Mouse (Mus musculus) embryonic facial prominence, embryonic 11.5 days (tissue): ENCODE results near the gene Plxnb1. TPM values are rescaled to one million over a fixed set of nuclear protein-coding genes. Genes with fewer than 3 reads are reported as not detected.

Experiments used
- ATAC-seq: fragments of 200-750 bp; cut with Nextera tagmentation; replicated peaks from 2 replicates; pipeline ENCODE4 v1.8.0; 2017; ENCODE audit warnings: low read depth; ENCODE audit not compliant: insufficient number of reproducible peaks, low FRiP score, low TSS enrichment
- DNase-seq: peaks from one replicate; pipeline ENCODE4 v3.0.0-alpha.2; 2015; ENCODE audit warnings: low spot score
- H3K27ac ChIP-seq: fragments of 300-500 bp; sonication (generic); replicated peaks from 2 replicates; pipeline ENCODE4 v1.5.1; 2014; ENCODE audit warnings: mild to moderate bottlenecking, low read depth, low read length, control low read depth
- H3K27me3 ChIP-seq: fragments of 300-500 bp; sonication (generic); 2 replicates; pipeline ENCODE4 v1.6.1; 2014; ENCODE audit warnings: mild to moderate bottlenecking, low read length, moderate library complexity, mixed read lengths; ENCODE audit not compliant: control insufficient read depth, insufficient read depth
- H3K36me3 ChIP-seq: fragments of 300-500 bp; sonication (generic); replicated peaks from 2 replicates; pipeline ENCODE4 v1.6.1; 2014; ENCODE audit warnings: low read depth, mild to moderate bottlenecking, low read length, moderate library complexity, mixed read lengths; ENCODE audit not compliant: control insufficient read depth, insufficient read depth
- H3K4me1 ChIP-seq: fragments of 300-500 bp; sonication (generic); 2 replicates; pipeline ENCODE4 v1.6.1; 2014; ENCODE audit warnings: low read length, mixed read lengths; ENCODE audit not compliant: control insufficient read depth, insufficient read depth
- H3K4me2 ChIP-seq: fragments of 300-500 bp; sonication (generic); 2 replicates; pipeline ENCODE4 v1.6.1; 2014; ENCODE audit warnings: low read depth, mild to moderate bottlenecking, control low read depth, low read length, moderate library complexity
- H3K4me3 ChIP-seq: fragments of 300-500 bp; sonication (generic); 2 replicates; pipeline ENCODE4 v1.5.1; 2014; ENCODE audit warnings: low read depth, low read length, control low read depth
- H3K9ac ChIP-seq: fragments of 300-500 bp; sonication (generic); replicated peaks from 2 replicates; pipeline ENCODE4 v1.6.1; 2014; ENCODE audit warnings: mild to moderate bottlenecking, control low read depth, low read length
- H3K9me3 ChIP-seq: fragments of 300-500 bp; sonication (generic); replicated peaks from 2 replicates; pipeline ENCODE4 v1.6.1; 2016; ENCODE audit warnings: mild to moderate bottlenecking, low read length, inconsistent platforms, mixed read lengths; ENCODE audit not compliant: control insufficient read depth
- WGBS: fragments of 180-500 bp; shearing (Covaris S2); extraction: QIAGEN DNeasy Blood & Tissue Kit; methylation state at CpG from one replicate; pipeline ENCODE4 v1.1.7; 2014; 5-methylcytosine and 5-hydroxymethylcytosine counted together
- polyA plus RNA-seq: library from polyadenylated mRNA; unstranded; fragments of >200 nt; fragmentation: Nextera tagmentation; extraction: Ambion mirVana; gene quantifications from 2 replicates; pipeline ENCODE4 v1.2.1, GENCODE M21; 2014

Gene Plxnb1
- polyA plus RNA-seq, 1 experiment from 2014 or later = 9.6 TPM

DNA sequence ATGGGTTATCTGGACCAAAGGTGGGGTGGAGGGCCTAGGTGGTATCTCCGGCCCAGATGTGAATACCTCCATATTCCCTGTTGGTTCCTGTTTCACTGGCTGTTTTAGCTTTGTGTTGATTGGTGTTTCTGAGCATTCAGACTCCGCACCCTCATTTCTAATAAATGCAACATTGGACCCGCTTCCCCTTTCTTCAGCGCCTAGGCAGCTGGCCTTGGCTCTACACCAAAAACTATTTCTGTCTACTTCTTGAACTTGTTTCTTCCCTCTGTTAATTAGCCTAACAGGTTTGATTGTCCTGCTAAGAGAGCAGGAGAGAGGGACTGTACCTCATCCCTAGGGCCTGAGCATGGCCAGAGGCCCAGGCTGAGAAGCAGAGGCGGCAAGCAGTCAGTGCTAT, 37.6 kb upstream of the Plxnb1 start:
- H3K9ac ChIP-seq = no peak overlapping the region
- no peak overlapping the region for H3K27ac ChIP-seq
- no peaks in the 10 kb centered on the region for H3K9me3 ChIP-seq
- ATAC-seq (no peak), DNase-seq (no peak)
- H3K4me3 ChIP-seq = no peak overlapping the region
- 93% methylated on average over 5 of the region's 5 CpGs for WGBS
- H3K36me3 ChIP-seq = peaks cover 6% of the 10 kb centered on the region
- no peak overlapping the region for H3K4me2 ChIP-seq
- H3K4me1 ChIP-seq = peaks cover 3% of the 10 kb centered on the region; the same call in 1 of the 2 replicates
- no peaks in the 10 kb centered on the region for H3K27me3 ChIP-seq

DNA sequence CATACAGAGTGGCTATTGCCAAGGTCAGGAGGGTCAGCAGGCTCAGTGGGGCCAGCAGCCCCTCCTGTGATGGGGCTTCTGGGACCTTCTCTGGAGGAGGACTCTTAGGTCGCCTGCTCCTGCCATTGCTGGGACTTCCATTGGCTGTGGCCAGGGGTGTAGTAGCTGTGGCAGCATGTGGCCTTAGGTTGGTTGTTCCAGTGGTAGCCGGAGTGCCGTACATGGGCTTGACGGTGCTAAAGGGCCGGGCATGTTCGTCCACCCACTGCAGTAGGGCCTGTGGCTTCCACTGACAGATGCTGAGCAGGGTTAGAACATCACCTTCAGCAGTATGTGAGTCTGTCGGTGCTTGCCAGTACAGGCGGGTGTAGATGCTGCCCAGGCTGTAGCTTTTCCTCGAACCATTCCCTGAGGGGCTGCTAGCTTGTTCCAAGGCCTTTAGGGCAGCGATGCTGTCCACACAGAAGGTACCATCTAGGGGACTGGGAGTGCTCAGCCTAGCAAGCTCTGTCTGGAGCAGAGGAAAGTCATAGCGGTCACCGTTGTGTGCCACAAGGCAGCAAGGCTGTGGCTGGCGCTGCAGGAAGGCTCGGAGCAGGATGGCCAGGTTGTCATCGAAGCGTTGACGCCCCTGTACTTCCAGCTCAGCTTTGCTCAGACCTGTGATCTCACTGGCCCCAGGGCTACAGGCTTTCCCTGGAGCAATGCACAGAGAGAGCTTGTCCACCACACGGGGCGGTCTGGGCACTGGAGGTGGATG, 37.0 kb upstream of the Plxnb1 start:
- no peak overlapping the region for H3K9ac ChIP-seq
- H3K27ac ChIP-seq = no peak overlapping the region
- ATAC-seq (no peak), DNase-seq (no peak)
- H3K4me3 ChIP-seq = no peak overlapping the region
- H3K4me1 ChIP-seq = peaks cover 3% of the 10 kb centered on the region; the same call in 1 of the 2 replicates
- peaks cover 8% of the 10 kb centered on the region for H3K36me3 ChIP-seq
- H3K4me2 ChIP-seq = no peak overlapping the region
- 94% methylated on average over 19 of the region's 19 CpGs for WGBS
- H3K9me3 ChIP-seq = no peaks in the 10 kb centered on the region
- H3K27me3 ChIP-seq = no peaks in the 10 kb centered on the region

DNA sequence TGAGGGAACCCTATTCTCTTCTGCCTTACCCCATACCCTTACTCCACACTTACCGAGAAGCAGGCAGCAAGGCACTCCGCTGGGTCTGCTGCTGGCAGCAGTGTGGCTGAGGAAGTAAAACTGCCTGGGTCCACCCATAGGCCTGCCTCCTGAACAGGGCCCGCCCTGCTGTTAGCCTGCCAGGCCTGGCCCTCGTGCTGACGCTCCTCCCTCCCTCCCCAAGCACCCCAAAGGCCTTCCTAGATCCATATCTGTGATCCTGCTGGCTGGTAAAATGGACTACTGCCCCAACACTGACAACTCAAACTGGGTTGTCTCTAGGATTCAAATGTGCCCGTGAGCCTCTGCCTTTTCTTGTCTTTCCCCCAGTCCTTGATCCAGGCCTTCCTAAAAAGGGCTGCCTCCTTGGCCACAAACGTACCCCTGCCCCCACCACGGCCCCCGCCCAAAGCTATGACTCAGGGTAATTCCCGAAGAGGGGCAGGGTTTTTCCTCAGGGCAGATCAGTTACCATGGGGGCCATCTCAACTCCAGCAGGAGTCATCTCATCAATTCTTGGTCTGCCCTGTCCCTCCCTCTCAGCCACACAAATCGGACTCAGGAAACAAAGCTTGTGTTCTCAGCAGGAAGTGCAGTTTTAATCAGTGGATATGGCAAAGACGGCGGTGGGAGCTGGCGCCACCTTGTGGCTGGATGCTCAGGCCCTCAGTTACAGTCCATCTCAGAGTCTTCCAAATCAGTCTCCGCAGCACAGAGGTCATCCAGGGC, 35.9 kb upstream of the Plxnb1 start, which contains the start of gene Trex1:
Gene Trex1 (minus strand): TSS at position 599 of the 768 bp plus-strand sequence.
- peak within 1 kb of the TSS; percentile 45 for H3K9ac ChIP-seq
- H3K36me3 ChIP-seq = peaks cover 11% of the 10 kb centered on the region
- peak within 1 kb of the TSS; percentile 42 for H3K4me2 ChIP-seq
- H3K27me3 ChIP-seq = no peaks in the 10 kb centered on the region
- DNase-seq (peak; percentile 84), ATAC-seq (peak; percentile 64)
- WGBS = 19% methylated on average over 15 of the region's 15 CpGs
- peaks cover 3% of the 10 kb centered on the region; the same call in 1 of the 2 replicates for H3K4me1 ChIP-seq
- no peaks in the 10 kb centered on the region for H3K9me3 ChIP-seq
- H3K4me3 ChIP-seq = no peak within 1 kb of the TSS
- 0 out of 2 replicates have a peak within 1 kb of the TSS, but pooled peaks have one; percentile 8 for H3K27ac ChIP-seq

DNA sequence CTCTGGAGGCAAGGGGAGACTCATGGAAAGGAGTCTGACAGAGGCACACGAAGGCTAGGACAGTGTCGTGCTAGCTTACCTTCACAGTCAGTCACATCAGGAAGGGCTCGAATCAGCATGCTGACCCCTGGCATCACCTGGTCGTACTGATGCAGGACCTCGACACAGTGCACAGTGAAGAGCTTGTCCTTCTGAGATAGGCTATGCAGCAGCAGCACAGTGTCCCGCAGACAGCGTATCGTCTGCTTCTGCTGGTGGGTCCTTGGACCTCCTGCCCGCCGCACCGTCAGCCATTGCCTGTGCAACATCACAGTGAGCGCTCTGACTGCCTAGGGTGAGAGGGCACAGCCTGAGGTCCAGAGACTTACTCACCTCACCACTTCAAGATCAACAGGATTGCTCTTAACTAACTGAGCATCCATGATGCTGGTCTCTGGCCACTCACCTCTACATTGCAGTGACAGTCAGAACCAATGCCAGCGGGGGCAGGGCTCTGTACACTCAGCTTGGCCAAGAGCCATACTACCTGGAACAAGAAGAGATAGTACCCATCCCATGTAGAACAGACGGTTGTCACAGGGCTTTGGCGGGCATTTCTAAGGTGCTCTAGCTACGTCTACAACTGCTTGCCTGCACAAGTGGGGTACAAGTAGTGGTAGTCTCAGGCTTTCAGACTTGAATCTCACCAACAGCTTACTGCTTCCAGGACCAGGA, 34.8 kb upstream of the Plxnb1 start:
- Histone ChIP-seq H3K4me3 (no peak overlapping the region), H3K9ac (no peak overlapping the region), H3K4me2 (no peak overlapping the region), H3K36me3 (peaks cover 18% of the 10 kb centered on the region), H3K9me3 (no peaks in the 10 kb centered on the region), H3K4me1 (no peaks in the 10 kb centered on the region), H3K27ac (no peak overlapping the region), H3K27me3 (no peaks in the 10 kb centered on the region)
- ATAC-seq = 0 out of 2 replicates have a peak, but pooled peaks have one; percentile 19
- no peak for DNase-seq
- 86% methylated on average over 16 of the region's 16 CpGs for WGBS

DNA sequence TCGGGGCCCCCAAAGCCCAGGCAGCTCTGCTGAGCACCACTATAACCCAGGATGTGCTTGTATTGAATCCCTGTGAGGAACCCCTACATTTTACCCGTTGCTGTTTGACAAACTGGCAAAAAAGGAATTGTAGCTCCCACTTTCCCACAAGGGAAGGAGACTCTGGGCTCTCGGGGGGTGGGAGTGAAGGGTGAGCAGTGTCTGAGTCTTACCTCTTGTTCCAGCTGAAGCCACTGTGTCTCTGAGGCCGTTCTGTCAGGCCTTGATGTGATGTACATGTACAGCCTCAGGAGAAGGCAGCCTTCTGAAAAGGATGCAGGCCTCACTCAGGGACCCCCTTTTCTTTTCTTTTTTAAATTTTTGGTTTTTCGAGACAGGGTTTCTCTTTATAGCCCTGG, 34.3 kb upstream of the Plxnb1 start:
- no peak for DNase-seq
- 91% methylated on average over 5 of the region's 5 CpGs for WGBS

DNA sequence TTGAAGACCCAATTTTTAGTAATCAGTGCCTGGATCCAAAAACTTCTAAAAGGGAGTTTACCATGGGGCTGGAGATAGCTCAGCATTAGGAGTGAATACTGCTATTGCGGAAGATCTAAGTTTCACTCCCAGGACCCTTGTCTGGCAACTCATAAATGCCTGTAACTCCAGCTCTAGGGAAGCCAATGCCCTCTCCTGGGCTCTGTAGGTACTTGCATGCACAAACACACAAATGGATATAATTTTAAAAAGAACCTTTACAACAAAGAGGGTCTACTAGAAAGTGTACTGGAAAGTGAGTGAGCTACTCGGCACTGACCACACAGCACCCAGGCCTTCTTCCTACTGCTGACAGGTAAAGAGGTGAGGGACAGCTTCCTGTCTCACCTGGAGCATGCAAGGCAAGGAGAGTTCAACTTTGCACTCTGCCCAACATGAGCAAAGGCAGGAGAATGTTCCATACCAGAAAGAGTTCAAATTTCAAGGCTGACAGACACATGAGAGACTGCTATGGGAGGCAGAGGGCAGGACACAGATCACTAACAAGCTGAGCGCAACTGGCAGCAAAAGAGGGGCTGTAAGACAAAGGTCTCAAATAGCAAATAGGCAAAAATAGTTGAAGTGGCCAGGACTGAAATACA, 27.0 kb upstream of the Plxnb1 start:
- H3K27me3 ChIP-seq = no peaks in the 10 kb centered on the region
- no peaks in the 10 kb centered on the region; the same call in 1 of the 2 replicates for H3K4me1 ChIP-seq
- 90% methylated on average over 3 of the region's 3 CpGs for WGBS

More for the DNA sequence above, 34.3 kb upstream of the Plxnb1 start:
- H3K36me3 ChIP-seq = peaks cover 24% of the 10 kb centered on the region
- no peak for ATAC-seq
- no peak overlapping the region for H3K9ac ChIP-seq
- H3K27me3 ChIP-seq = no peaks in the 10 kb centered on the region
- no peak overlapping the region for H3K4me2 ChIP-seq
- H3K27ac ChIP-seq = no peak overlapping the region
- no peak overlapping the region for H3K4me3 ChIP-seq
- no peaks in the 10 kb centered on the region for H3K4me1 ChIP-seq
- H3K9me3 ChIP-seq = no peaks in the 10 kb centered on the region

DNA sequence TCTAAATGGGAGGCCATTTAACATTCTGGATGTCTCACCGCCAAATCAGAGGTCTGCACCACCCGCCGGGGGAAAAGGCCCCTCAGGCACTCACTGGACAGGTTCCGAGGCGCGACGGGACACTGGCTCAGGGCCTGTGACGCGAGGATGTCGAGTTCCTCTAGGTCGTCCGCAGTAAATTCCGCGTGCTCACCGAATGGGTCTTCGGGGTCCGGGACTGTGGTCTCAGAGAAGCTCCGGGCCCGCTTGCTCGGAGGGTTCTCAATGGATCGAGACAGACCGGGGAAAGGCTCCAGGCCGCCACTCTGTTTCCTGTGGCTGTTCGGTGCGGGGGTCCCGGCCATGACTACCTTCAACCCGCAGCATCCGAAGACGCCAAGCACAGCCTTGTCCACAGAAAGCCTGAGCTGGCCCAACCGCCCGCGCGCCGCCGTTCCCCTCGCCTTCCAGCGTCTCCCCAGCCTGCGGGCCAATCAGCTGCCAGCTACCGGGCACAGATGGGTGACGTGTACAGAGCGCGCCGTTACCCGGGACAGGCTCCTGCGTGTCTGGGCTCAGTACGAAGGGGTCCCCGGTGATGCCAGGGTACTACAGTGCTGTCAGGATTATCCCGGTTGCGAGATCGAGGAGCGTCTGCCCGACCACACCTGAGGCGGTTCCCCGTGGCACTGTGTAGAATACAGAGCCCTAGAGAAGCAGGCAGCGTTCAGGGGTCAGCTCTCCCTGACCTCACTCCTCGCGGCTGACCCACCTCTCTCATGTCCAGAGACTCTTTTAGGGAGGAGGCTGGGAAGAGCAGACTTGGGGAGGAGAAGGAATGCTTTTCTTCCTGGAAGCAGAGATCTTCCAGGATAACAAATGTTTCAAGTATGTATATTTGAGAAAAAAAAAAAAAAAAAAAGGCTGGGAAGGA, 21.3 kb upstream of the Plxnb1 start, which contains the start of gene Atrip:
Gene Atrip (minus strand): TSS at position 464 of the 913 bp plus-strand sequence.
- peak within 1 kb of the TSS; percentile 71 for H3K4me3 ChIP-seq
- H3K36me3 ChIP-seq = no peaks in the 10 kb centered on the region; the same call in 1 of the 2 replicates
- DNase-seq (peak; percentile 92), ATAC-seq (peak; percentile 98)
- under 1% methylated on average over 57 of the region's 57 CpGs for WGBS
- H3K4me2 ChIP-seq = peak within 1 kb of the TSS; percentile 89
- no peaks in the 10 kb centered on the region for H3K27me3 ChIP-seq
- no peak within 1 kb of the TSS for H3K27ac ChIP-seq
- H3K9me3 ChIP-seq = no peaks in the 10 kb centered on the region
- peak within 1 kb of the TSS; percentile 71 for H3K9ac ChIP-seq
- H3K4me1 ChIP-seq = no peaks in the 10 kb centered on the region; the same call in 1 of the 2 replicates

More for the DNA sequence above, 27.0 kb upstream of the Plxnb1 start:
- H3K27ac ChIP-seq = no peak overlapping the region
- no peaks in the 10 kb centered on the region for H3K9me3 ChIP-seq
- no peak overlapping the region for H3K9ac ChIP-seq
- H3K4me3 ChIP-seq = no peak overlapping the region
- ATAC-seq (no peak), DNase-seq (no peak)
- H3K4me2 ChIP-seq = no peak overlapping the region
- peaks cover 21% of the 10 kb centered on the region for H3K36me3 ChIP-seq
